Mouse (Mus musculus) limb, embryonic 13.5 days (tissue): ENCODE measurements at regions not wholly inside any gene's neighbourhood (a gene's known extent, or its start where the extent isn't known, plus 50 kb on each side); places are given as distances from the start of the nearest gene placed in this dataset.
A peak's percentile ranks its signal among the peaks of the same experiment; 100 is the strongest.

Source experiments
- ATAC-seq: fragments of 200-750 bp; cut with Nextera tagmentation; 2 replicates; pipeline ENCODE4 v1.8.0; 2017; ENCODE audit warnings: low read depth, moderate number of reproducible peaks, moderate TSS enrichment; ENCODE audit not compliant: low FRiP score
- H3K27ac ChIP-seq: fragments of 300-500 bp; sonication (generic); 2 replicates; pipeline ENCODE4 v1.5.1; 2015; ENCODE audit warnings: inconsistent platforms, mild to moderate bottlenecking, moderate library complexity
- H3K27me3 ChIP-seq: fragments of 300-500 bp; sonication (generic); 2 replicates; pipeline ENCODE4 v1.6.1; 2015; ENCODE audit warnings: mild to moderate bottlenecking, inconsistent platforms
- H3K36me3 ChIP-seq: fragments of 300-500 bp; sonication (generic); 2 replicates; pipeline ENCODE4 v1.6.1; 2015; ENCODE audit warnings: inconsistent platforms, mild to moderate bottlenecking, moderate library complexity
- H3K4me1 ChIP-seq: fragments of 300-500 bp; sonication (generic); 2 replicates; pipeline ENCODE4 v1.6.1; 2015; ENCODE audit warnings: inconsistent platforms
- H3K4me2 ChIP-seq: fragments of 300-500 bp; sonication (generic); replicated peaks from 2 replicates; pipeline ENCODE4 v1.6.1; 2015; ENCODE audit warnings: inconsistent platforms, mild to moderate bottlenecking, moderate library complexity
- H3K4me3 ChIP-seq: fragments of 300-500 bp; sonication (generic); 2 replicates; pipeline ENCODE4 v1.5.1; 2015; ENCODE audit warnings: moderate library complexity, mild to moderate bottlenecking, inconsistent platforms
- H3K9ac ChIP-seq: fragments of 300-500 bp; sonication (generic); 2 replicates; pipeline ENCODE4 v1.6.1; 2015; ENCODE audit warnings: mild to moderate bottlenecking, inconsistent platforms
- H3K9me3 ChIP-seq: fragments of 300-500 bp; sonication (generic); 2 replicates; pipeline ENCODE4 v1.6.1; 2016; ENCODE audit warnings: inconsistent platforms
- WGBS: fragments of 180-500 bp; shearing (Covaris S2); methylation state at CpG from one replicate; pipeline ENCODE4 v1.1.7; 2015; 5-methylcytosine and 5-hydroxymethylcytosine counted together

GRCm38 (mm10) chr16:95837723-95838477, 136.0 kb downstream of the Ets2 start:
- Histone ChIP-seq H3K4me1 (peaks cover 25% of the 10 kb centered on the region), H3K4me3 (no peak overlapping the region), H3K27ac (no peak overlapping the region), H3K9ac (no peak overlapping the region), H3K9me3 (no peaks in the 10 kb centered on the region), H3K27me3 (no peaks in the 10 kb centered on the region), H3K36me3 (no peaks in the 10 kb centered on the region), H3K4me2 (no peak overlapping the region)
- WGBS, result 80% methylated on average over 5 of the region's 5 CpGs
- ATAC-seq, result no peak

GRCm38 (mm10) chr16:95835941-95836340, 134.1 kb downstream of the Ets2 start:
- Histone ChIP-seq H3K27ac (peak overlapping the region; percentile 73; the same call in 1 of the 2 replicates), H3K9ac (no peak overlapping the region), H3K4me2 (no peak overlapping the region), H3K4me1 (peaks cover 43% of the 10 kb centered on the region), H3K4me3 (no peak overlapping the region), H3K36me3 (no peaks in the 10 kb centered on the region), H3K9me3 (no peaks in the 10 kb centered on the region), H3K27me3 (no peaks in the 10 kb centered on the region)
- ATAC-seq, result no peak
- WGBS, result 95% methylated on average over 1 of the region's 1 CpGs

DNA sequence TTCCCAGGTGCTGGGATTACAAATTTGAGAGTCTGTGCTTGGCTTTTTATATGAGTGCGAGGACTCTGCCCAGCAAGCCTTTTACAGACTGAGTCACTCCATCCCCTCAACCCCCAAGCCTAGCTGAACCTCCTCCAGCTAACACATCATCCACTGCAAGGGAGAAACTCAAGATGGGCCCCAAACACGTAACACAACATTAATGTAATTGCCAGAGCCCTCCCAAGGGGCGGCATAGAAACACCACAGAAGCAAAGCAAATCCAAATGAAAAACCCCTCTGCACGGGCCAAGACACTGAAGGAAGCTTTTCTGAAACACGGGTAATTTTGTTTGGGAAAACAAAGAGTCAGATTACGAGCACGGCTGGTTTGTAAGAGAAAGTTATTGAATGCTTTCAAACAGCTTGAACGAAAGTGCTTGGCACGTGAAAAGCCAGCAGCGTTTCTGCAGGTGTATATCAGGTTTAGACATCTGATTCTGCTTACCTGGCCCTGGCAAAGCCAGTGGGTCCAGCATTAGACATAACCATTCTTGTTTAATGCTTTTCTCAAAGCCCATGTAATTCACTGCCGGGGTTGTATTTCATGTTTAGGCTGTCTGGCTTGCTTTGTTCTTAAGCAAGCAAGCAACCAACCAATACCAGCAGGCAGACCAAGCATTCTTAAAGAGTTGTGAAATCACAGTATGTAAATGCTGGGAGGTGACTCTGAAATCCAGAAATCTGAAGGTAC, 132.8 kb downstream of the Ets2 start:
- H3K36me3 ChIP-seq, result no peaks in the 10 kb centered on the region
- no peaks in the 10 kb centered on the region for H3K27me3 ChIP-seq
- H3K27ac ChIP-seq, result peak overlapping the region; percentile 73
- 6% methylated on average over 11 of the region's 11 CpGs for WGBS
- H3K9me3 ChIP-seq, result no peaks in the 10 kb centered on the region
- peak; percentile 85 for ATAC-seq
- H3K4me1 ChIP-seq, result peaks cover 43% of the 10 kb centered on the region
- no peak overlapping the region; the same call in 1 of the 2 replicates for H3K9ac ChIP-seq
- peak overlapping the region; percentile 24 for H3K4me2 ChIP-seq
- no peak overlapping the region for H3K4me3 ChIP-seq

DNA sequence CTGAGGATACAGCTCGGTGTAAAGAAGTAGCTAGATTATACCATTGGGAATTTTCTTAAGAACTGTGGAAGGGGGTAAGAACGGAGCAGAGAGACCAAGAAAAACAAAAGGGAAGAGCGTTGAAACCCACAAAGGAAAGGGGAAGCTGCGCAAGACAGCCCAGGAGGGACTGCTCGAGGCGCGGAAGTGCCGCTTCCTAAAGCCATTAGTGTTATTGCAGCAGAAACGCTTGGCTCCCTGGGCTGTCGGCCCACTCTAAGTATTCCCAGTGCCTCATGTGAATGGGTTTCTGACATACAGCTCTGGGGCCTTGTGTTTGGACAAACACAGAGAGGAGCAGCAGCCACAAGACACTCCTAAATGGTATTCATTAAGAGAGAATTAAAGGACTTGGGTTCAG, 131.6 kb downstream of the Ets2 start:
- Histone ChIP-seq H3K9ac (no peak overlapping the region), H3K27me3 (no peaks in the 10 kb centered on the region), H3K27ac (peak overlapping the region; percentile 73; the same call in 1 of the 2 replicates), H3K9me3 (no peaks in the 10 kb centered on the region), H3K4me2 (no peak overlapping the region), H3K4me3 (no peak overlapping the region), H3K4me1 (peaks cover 43% of the 10 kb centered on the region), H3K36me3 (no peaks in the 10 kb centered on the region)
- 45% methylated on average over 10 of the region's 10 CpGs for WGBS
- ATAC-seq, result no peak

DNA sequence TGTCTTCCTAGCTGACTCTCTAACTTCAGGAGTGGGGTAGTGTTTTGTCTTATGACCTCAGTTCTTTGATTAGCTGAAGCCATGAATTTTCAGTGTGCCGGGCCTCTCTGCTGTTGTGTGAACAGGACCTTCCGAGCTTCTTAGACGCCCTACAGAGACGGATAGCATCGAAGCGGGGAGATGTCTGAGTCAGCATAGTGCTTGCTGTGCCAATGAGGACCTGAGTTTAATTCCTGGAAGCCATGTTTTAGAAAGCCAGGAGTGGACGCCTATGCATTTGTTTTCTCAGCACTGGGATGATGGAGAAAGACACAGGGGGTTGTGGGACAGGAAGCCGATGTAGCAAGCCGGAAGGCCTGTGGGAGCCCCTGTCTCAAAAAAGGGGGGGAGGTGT, 130.5 kb downstream of the Ets2 start:
- Histone ChIP-seq H3K27ac (peak overlapping the region; percentile 74; the same call in 1 of the 2 replicates), H3K4me3 (no peak overlapping the region), H3K9ac (no peak overlapping the region), H3K27me3 (no peaks in the 10 kb centered on the region), H3K4me2 (no peak overlapping the region), H3K36me3 (no peaks in the 10 kb centered on the region), H3K4me1 (peaks cover 43% of the 10 kb centered on the region), H3K9me3 (no peaks in the 10 kb centered on the region)
- ATAC-seq, result no peak
- WGBS, result 67% methylated on average over 9 of the region's 9 CpGs

GRCm38 (mm10) chr16:95831566-95832345, 129.9 kb downstream of the Ets2 start:
- 46% methylated on average over 11 of the region's 11 CpGs for WGBS
- H3K27me3 ChIP-seq, result no peaks in the 10 kb centered on the region
- H3K9me3 ChIP-seq, result no peaks in the 10 kb centered on the region
- peak overlapping the region; percentile 74 for H3K27ac ChIP-seq
- H3K36me3 ChIP-seq, result no peaks in the 10 kb centered on the region
- no peak overlapping the region for H3K9ac ChIP-seq
- no peak overlapping the region for H3K4me3 ChIP-seq
- H3K4me1 ChIP-seq, result peaks cover 43% of the 10 kb centered on the region
- H3K4me2 ChIP-seq, result no peak overlapping the region
- no peak for ATAC-seq

DNA sequence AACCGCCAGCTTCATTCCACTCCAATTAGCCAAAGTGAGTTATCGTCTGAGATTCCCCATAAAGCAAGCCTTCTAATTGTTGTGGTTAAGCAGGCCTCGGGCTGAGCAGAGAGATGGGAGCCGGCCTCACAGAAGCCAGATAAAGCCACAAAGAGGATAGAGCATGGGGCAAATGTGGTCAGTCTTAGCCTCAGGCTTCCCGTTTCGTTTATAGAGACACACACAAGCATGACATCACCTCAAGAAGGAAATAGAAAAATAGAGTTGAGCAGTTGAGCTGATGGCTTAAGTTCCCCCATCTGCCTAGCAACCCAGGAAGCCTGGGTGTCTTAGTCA, 125.5 kb downstream of the Ets2 start:
- H3K4me3 ChIP-seq, result no peak overlapping the region
- H3K4me2 ChIP-seq, result no peak overlapping the region
- no peaks in the 10 kb centered on the region for H3K27me3 ChIP-seq
- no peak overlapping the region for H3K27ac ChIP-seq
- no peak for ATAC-seq
- H3K9ac ChIP-seq, result no peak overlapping the region
- peaks cover 51% of the 10 kb centered on the region for H3K4me1 ChIP-seq
- 65% methylated on average over 6 of the region's 6 CpGs for WGBS
- no peaks in the 10 kb centered on the region for H3K9me3 ChIP-seq
- H3K36me3 ChIP-seq, result no peaks in the 10 kb centered on the region

- no peak for ATAC-seq
- 63% methylated on average over 5 of the region's 5 CpGs for WGBS
Observed at GRCm38 (mm10) chr16:95826681-95827401, 125.0 kb downstream of the Ets2 start.

DNA sequence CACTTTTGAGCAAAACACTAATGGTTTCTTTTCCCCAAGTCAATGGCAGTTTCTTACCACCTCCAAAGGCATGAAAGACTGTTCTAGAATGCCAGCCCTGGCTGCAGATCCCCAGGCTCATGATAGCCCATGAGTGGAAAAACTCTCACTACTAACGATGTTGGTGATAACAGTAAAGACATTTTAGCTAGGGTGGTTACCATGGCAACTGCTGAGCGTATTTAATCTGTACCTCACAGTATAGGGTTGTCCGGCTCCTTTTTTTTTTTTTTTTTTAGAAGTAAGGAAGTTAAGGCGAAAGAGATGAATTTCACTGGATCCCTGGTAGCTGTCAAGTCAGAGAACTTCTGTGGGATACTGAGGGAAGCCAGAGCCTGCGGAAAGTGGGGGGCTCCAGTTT, 123.8 kb downstream of the Ets2 start:
- no peaks in the 10 kb centered on the region for H3K36me3 ChIP-seq
- H3K9me3 ChIP-seq, result no peaks in the 10 kb centered on the region
- 40% methylated on average over 5 of the region's 5 CpGs for WGBS
- H3K27me3 ChIP-seq, result no peaks in the 10 kb centered on the region
- H3K4me3 ChIP-seq, result no peak overlapping the region
- H3K9ac ChIP-seq, result no peak overlapping the region
- peaks cover 39% of the 10 kb centered on the region for H3K4me1 ChIP-seq
- H3K27ac ChIP-seq, result peak overlapping the region; percentile 64; the same call in 1 of the 2 replicates
- no peak for ATAC-seq
- no peak overlapping the region for H3K4me2 ChIP-seq

More at GRCm38 (mm10) chr16:95826681-95827401, 125.0 kb downstream of the Ets2 start:
- peaks cover 46% of the 10 kb centered on the region for H3K4me1 ChIP-seq
- no peak overlapping the region for H3K27ac ChIP-seq
- H3K9ac ChIP-seq, result no peak overlapping the region
- H3K4me2 ChIP-seq, result no peak overlapping the region
- no peaks in the 10 kb centered on the region for H3K27me3 ChIP-seq
- no peaks in the 10 kb centered on the region for H3K36me3 ChIP-seq
- H3K9me3 ChIP-seq, result no peaks in the 10 kb centered on the region
- H3K4me3 ChIP-seq, result no peak overlapping the region

DNA sequence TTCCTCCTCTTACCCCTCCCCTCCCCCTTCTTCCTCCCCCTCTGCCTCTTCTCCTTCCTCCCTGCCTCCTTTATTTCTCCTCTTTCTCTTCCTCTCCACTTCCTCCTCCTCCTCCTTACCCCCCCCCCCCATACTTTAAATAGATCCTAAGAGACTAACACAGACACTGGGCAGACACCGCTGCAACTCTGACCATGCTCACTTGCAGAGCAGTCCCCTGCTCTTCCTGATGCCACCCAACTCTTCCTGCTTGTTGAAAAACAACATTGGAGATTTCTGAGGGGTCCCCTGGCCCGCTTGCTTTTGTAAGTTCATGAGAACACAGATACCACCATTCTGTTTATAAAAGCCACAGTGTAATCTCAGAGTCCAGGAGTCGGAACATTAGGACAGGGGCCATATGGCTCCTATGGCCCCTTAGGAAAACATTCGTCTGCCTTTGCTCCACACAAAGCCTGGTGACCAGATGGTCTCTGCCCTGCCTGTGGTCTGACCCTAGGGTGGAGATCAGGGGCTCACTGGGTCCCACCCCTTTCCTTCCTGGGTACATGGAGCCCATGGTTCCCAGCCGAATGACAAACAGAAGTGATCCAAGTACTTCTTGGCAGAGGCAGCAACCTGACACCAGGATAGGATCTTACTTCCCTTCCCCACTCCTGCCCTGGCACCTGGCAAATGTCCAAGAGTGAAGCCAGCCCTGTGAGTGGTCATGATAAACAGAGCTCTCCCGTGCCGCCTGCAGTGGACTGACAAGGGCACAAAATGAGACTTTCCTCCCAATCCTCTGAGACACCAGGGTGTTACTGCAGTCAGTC, 123.1 kb downstream of the Ets2 start:
- peak overlapping the region; percentile 64 for H3K27ac ChIP-seq
- no peak overlapping the region for H3K9ac ChIP-seq
- 0 out of 2 replicates have a peak, but pooled peaks have one; percentile 12 for ATAC-seq
- peak overlapping the region; percentile 28; the same call in 1 of the 2 replicates for H3K4me2 ChIP-seq
- no peaks in the 10 kb centered on the region for H3K9me3 ChIP-seq
- peaks cover 39% of the 10 kb centered on the region for H3K4me1 ChIP-seq
- no peak overlapping the region for H3K4me3 ChIP-seq
- H3K27me3 ChIP-seq, result no peaks in the 10 kb centered on the region
- no peaks in the 10 kb centered on the region for H3K36me3 ChIP-seq
- WGBS, result 11% methylated on average over 7 of the region's 7 CpGs

- Histone ChIP-seq H3K36me3 (no peaks in the 10 kb centered on the region), H3K27ac (peak overlapping the region; percentile 72), H3K9me3 (no peaks in the 10 kb centered on the region), H3K4me3 (no peak overlapping the region), H3K27me3 (no peaks in the 10 kb centered on the region), H3K4me1 (peaks cover 39% of the 10 kb centered on the region), H3K4me2 (0 out of 2 replicates have a peak overlapping the region, but pooled peaks have one; percentile 5), H3K9ac (no peak overlapping the region; the same call in 1 of the 2 replicates)
- peak; percentile 39; the same call in 1 of the 2 replicates for ATAC-seq
- 36% methylated on average over 6 of the region's 6 CpGs for WGBS
Observed at GRCm38 (mm10) chr16:95823803-95824202, 121.9 kb downstream of the Ets2 start.
